Mouse (Mus musculus): Measurements from ENCODE around the gene Fbxo30.

- TF ChIP-seq CTCF (IDR thresholded peaks at IDR 0.05; ENCODE audit: borderline replicate concordance, extremely low read depth, insufficient read depth, insufficient read length) (no peak), POLR2A (IDR thresholded peaks at IDR 0.05; ENCODE audit: borderline replicate concordance, extremely low read depth, insufficient read depth, insufficient read length, poor library complexity, severe bottlenecking) (no peak)
Observed at GRCm38 (mm10) chr10:11306054-11306367, 24.9 kb downstream of the Fbxo30 start.
